Mouse (Mus musculus) NIH3T3 (cell line): Measurements from ENCODE around the gene Vegfa.

Source experiments
- DNase-seq: peaks from one replicate; pipeline ENCODE4 v3.0.0-alpha.2; 2012; ENCODE audit warnings: low read depth

The Vegfa gene

DNA sequence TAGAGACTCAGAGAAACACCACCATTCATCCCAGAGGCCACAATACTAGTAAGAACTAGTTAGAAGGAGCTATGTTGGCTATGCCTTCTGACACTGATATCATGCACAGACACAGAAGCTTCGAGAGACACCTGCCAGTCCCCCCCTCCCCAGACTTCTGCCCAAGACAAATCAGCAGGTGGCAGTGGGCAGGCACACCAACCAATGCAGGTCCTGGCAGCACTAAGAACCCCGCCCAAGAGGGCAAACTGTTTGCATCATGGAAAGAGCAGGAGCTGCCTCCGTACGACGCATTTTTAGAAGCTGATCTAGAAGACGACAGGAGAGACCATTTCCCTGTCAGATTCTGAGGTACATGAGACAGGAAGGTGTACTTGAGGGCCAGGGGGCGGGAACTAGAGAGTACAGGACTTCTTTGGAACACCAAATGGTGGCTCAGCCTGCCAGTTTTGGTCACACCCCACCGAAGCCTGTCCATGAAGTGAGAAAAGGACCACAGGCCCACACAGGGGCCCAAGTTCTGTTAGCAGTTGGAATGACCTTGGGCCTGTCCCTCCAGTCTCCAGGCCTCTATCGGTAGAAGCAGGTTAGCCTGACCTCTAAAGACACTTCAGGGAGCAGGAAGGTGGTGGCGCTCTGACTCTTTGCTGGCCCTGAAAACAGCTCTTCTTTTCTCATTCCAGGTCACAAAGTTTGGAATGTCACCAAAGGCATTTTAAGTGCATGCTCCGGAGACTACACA is 6.1 kb downstream of the Vegfa start:
- no peak for DNase-seq

DNA sequence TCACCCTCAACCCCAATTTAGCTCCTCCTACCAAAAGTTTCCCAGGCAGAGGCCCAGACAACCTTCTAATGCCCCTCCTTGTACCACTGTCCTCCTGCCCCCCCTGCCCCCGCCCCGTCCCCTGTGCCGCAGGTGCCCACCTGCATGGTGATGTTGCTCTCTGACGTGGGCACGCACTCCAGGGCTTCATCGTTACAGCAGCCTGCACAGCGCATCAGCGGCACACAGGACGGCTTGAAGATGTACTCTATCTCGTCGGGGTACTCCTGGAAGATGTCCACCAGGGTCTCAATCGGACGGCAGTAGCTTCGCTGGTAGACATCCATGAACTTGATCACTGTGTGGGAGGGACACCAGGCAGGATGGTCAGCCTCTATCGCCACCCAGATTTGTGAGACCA is 7.0 kb downstream of the Vegfa start:
- DNase-seq: no peak

DNA sequence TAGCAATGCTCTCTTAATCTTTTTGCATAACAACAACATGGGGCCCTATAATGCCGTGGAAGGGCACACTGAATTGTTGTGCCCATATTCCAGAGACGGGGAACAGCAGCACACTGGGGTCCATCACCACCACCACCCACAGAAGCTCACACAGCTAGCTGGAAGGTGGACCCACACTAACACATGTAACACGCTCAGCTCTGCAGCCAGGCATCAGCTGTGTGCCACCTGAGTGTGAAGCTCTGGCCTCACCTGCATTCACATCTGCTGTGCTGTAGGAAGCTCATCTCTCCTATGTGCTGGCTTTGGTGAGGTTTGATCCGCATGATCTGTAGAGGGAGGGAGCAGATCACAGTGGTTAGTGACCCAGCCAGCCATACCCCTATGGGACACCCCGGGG is 8.0 kb downstream of the Vegfa start:
- no peak for DNase-seq

DNA sequence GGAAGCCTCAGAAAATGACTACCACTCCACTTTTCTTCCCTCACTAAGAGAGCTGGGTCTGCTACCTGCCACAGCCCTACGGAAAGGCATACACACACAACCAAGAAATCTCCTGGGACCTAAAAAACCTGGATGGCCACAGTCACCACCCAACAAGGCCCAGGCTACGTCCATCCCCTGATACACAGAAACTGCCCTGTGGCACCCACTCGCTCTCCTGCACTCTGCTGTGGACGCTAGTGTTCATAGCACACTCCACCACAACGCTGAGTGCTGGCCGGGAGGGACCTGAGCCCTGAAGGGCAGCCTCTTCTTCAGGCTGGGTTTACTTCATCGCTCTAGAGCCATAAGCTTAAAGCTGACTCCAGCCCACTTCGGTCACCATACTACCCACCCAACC is 8.6 kb downstream of the Vegfa start:
- DNase-seq: no peak

DNA sequence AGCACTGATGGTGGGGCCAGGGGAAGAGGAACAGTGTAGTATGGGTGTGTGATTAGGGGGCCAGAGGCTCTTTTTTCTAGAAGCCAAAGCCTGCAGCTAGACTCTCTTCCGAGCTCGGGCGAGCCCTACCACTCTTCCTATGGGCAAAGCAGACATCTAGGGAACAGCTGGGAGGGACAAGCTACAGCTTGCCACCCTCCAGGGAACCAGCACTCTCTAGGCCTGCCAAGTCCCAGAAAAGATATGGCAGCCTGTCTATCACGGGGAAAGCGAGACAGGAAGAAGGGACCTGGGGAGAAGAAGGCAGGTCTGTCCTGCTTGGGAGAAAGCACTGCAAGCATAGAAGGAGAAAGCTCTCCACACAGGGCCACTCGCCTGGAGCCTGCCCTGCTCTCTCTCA is 9.2 kb downstream of the Vegfa start:
- no peak for DNase-seq

DNA sequence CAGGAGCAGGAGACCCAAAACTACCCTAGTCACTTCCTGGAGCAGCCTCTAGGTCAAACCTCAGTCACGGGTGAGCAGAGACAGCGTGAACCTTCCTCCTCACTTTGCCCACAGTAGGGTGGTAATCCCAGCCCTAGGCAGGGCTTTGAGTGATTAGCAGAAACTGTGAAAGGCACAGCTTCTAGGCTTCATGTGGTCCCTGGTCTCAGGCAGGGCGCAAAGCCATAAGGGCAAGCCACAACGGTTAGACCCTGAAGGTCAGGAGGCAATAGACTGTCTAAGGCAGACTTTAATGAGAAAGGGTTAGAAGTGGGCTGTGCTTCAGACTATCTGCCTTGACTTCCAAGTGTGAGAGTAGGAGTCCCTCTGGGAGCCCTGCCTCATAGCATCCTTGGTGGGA is 9.7 kb downstream of the Vegfa start:
- no peak for DNase-seq

DNA sequence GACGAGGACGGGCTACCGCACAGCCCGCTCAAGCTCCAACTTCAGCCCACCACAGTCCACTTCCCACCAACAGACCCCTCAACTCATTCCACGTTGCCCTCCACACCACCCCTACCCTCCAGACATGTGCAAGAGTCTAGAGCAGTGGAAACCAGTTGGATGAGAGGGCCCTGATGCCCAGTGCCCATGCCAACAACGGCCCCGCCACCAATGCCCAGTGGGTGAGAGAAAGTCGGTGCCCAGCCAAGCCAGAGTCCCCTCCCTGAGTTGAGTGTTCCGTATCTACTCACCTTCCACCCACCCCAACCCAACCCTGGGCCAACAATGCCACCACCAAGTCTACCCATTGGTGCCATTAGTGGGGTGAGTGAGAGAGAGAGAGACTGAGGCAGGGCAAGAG is 10.4 kb downstream of the Vegfa start:
- no peak for DNase-seq

DNA sequence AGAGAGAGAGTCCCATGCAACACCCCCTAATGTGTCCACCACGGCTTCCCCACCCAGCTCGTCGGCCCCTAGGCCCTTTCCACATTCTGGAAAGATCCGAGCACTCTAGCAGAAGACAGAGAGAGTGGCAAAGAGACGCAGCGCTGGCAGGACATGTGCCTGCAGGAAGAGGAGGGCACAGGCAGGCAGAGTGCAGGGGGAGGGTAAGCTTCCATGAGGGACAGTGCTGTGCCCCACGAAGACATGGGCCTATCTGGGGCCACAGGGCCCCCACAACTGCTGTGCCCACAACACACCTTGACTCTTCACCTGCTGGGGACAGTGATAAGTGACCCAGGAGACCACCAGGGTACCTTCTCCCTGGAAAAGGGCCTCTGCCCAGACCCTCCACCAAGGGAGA is 11.0 kb downstream of the Vegfa start:
- DNase-seq: no peak

DNA sequence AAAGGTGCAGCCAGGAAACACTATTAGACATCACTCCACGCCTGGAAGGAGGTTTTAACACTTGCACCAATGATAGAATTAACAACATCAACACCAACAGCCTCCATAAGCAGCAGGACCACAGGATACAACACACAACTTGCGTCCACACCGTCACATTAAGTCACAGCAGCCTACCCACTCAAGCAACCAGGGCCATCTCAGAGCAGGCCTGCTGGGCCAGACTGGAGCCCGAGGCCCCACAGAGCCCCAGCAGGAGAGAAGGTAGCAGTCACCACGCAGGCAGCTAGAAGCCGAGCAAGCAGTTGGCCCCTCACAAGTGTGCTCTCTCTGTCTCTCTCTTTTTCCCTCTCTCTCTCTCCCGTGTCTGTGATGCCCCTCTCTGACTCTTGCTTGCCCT is 11.6 kb downstream of the Vegfa start:
- DNase-seq: no peak

DNA sequence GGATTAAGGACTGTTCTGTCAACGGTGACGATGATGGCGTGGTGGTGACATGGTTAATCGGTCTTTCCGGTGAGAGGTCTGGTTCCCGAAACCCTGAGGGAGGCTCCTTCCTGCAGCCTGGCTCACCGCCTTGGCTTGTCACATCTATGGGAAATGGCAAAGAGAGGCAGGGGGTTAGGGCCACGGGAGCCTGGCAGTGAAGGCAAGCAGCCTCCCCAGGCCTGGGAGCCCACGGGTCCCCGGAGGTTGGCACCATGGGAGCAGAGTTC is 13.5 kb downstream of the Vegfa start:
- DNase-seq: no peak

DNA sequence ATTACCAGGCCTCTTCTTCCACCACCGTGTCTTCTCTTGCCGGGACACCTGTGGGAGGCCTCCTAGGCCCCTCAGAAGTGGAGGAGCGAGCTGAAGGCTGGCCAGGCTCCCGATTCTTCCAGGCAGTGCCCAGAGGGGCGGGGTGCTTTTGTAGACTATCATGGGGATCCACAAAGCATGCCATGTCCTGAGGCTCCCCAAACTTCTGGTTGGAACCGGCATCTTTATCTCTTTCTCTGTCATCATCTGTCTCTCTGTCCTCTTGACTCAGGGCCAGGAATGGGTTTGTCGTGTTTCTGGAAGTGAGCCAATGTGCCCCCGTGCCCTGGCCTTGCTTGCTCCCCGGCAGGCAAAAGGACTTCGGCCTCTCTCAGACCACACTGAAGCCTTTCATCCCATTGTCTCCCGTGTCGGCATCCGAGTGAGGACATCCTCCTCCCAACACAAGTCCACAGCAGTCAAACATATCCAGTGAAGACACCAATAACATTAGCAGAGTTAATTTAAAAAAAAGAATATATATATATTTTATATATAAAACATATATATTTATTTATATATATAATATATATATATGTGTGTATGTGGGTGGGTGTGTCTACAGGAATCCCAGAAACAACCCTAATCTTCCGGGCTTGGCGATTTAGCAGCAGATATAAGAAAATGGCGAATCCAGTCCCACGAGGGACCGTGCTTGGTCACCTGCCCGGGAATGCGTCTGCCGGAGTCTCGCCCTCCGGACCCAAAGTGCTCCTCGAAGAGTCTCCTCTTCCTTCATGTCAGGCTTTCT is 14.0 kb downstream of the Vegfa start:
- no peak for DNase-seq

DNA sequence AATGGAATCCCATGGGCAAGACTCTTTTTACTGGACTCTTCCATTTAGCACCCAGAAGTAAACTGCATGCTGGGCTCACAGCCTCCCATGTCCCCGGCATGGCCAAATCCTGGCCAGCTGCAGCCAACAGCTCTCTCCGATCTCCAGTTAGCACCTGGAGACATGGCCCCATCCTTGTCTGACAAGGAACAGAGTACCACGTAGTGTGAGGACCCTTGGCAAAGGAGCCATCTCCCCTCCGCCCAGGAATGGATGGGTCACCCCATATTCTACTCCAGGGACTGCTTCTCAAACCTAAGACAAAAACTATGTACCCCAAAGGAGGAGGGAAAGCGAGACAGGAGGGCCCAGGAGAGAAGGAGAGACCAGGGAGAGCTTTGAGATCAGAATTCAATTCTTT is 15.6 kb downstream of the Vegfa start:
- DNase-seq: no peak

DNA sequence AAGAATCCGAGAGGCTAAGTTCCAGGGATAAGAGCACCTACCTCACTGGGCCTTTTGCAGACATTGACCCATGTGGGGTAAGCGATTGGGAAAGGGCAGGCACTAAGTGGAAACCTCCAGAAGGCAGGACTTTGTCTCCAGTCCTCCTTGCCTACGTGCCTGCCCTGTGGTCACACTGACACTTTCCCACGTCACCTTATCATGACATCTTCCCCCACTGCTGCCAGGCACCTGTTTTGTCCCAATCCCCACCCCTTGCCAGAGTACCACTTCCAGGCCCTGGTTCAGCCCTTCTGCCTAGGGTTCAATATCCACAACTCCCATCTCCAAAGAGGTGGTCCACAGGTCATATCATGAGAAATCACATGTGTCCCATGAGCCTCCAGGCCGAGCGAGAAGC is 16.2 kb downstream of the Vegfa start:
- DNase-seq: no peak

DNA sequence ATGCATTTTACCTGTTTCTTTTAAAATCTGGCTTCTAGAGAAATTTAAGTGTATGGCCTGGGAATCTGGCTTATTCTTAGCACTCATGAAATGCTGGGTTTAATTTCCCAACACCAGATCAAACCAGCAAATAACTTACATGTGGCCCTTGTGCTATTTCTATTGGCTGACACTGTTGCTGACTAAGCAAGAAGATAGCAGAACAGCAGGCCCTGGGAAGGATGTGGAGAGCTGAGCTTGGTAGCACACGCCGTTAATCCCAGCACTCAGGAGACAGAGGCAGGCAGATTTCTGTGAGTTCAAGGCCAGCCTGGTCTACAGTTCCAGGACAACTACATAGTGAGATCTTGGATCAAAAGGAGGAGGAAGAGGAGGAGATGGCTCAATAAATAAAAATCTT is 17.2 kb downstream of the Vegfa start:
- DNase-seq: no peak

DNA sequence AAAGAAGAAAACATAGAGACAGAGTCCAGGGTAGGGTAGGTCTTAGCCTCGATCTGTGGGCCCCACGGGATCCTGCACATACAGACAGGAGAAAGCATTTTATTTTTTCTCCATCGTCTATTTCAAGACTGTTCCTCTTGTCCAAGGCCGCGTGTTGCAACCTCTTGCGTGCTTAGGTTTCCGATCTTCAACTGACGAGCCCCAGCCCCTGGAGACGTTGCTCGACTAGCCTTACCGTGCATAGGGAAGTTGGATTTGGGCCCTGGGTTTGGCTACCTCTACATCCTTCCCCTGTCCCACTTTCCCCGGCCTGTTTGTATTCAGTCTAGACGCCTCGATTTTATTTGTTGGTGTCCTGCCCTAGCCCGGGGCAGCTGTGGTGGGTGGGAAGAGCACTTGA is 18.6 kb downstream of the Vegfa start:
- no peak for DNase-seq

DNA sequence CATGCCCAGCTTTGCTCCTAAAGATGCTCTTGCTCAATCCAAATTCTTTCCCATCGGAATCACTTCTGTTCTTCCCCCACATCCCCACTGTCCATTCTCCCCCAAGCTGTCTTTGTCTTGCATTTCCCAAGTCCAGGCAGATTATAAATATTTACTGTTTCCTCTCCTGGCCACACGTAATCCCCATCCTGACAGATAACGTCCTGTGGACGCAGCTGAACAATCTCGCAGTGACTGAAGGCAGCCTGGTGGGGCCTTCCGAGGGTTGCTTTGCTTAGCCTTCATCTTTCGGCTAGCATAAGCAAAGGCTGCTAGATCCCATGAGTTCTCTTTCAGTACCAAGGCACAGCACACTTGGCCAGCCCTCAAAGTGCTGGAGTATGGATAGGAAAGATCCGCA is 20.0 kb downstream of the Vegfa start:
- DNase-seq: no peak

DNA sequence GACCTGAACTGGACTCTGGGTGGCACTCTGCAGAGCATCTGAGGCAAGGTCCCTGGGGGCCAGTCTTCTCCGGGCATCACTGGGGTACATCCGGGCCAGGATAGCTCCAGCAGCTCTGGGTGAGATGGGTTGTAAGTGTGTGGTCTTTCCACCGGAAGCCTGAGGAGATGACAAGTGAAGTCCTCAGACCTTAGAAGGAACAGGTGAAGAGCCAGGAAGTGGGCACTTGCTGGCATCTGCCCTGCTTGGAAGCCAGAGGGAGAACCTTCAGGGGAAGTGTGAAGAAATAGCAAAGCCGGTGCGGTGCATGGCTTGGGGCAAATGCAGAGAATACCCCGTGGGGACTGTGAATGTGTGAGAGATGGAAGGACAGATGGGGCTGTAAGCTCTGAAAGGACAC is 21.7 kb downstream of the Vegfa start:
- DNase-seq: no peak

DNA sequence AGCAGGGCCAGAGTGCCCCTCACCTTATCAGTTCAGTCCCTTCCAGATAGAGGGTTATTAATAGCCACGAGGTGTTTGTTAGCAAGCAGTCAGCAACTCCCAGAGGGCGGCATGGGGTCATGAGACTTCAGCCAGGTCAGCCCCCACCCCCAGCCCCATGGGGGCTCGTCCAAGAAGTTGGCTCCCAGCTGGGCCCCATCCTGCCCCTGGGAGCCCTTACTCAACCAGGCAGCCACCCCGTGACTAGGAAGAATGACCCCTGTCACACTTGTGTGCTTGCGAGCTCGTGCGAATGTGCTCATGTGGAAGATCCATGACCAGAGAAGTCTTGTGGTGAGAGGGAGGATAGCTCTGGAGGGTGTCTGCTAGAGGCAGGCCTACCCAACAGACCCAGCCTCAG is 23.0 kb downstream of the Vegfa start:
- no peak for DNase-seq

DNA sequence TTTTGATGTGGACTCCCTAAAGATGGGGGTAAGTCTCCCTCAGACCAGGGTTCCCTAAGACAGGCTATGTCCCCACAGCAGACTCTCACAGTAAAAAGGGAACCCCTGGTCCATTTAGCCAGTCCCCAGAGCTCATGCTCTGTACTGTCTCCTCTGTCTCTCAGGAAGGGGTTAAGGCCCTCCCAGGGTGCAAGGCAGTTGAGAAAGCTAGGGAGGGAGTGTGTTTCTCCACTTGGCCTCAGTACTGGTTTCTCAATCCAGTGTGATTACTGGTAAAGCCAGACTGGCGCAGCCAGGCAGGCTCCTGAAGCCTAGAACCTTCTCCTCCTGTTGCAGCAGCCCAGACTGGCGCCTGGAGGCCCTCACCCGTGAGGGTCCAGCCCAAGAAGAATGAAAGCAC is 26.7 kb downstream of the Vegfa start:
- peak; percentile 47 for DNase-seq

DNA sequence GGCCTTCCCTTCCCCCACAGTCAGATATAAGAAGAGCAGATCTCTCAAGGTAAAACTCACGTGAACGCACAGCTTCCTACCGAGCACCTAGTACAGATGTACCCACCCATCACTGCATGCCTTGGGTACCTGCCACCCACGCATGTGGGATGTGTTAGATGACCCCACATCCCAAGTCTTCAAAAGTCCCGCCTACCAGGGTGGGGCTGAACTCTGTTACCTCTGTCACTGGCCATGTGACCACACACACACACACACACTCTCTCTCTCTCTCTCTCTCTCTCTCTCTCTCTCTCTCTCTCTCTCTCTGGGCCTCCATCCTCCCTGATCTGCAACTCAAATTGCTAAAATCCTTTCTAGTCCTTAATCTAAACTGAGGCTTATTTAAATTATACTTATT is 27.7 kb downstream of the Vegfa start:
- no peak for DNase-seq

DNA sequence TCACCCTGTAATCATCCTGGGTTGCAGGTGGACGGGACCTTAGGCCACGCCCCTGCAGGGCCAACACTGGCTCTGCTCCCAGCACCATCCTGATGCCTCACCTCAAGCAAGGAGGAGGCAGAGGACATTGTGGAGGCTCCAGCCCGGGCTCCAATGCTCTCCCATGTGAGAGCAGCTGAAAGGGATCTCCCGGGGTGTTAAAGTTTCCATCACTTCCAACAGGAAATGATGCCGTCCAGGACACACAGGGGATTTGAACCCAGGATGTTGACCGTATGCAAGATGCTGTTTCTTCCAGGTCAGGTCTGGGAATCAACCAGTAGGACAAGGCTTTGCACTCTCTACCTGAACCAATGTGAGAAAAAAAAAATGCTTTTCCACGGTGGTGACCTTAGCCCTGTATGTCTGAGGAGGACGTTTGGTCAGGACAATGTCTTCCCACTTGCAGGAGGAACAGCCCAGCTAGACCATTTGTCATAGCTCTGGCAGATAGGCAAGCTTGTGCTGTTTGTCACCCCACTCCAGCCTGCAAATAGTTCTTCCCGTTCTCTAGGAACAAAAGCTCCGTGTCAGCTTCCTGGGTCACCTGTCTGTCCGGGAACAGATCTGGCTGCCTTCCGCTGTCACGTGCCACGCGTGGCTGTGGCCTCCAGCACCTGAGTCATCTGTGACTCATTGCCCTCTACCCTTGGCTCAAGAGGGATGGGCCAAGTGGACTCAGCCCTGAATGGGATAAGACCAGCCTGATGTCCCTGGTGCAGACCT is 28.3 kb downstream of the Vegfa start:
- peak; percentile 42 for DNase-seq

DNA sequence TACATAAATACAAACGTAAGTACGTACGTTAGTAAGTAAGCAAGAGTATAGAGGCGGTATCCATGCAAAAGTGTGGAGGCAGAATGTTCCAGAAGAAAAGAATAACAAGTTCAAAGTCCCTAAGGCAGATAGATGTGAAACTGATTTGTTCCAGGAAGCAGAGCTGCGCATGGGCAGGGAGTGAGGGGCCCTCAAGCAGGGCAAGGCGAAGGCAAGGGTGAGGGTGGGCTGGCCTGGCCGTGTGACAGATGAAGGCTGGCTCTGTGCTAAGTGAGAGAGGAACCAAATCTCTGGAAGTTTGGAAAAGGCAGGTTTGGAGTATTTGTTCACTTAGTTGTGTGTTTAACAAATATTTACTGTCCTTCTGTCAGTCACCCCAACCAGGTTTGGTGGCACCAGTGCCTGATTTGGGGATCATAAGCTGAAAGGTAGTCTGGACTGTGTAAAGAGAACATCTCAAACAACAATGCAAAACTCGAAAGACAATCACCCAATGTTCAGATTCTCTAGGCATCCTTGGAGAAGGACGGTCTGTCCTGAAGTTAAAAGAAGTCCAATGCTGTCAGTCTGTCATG is 32.7 kb downstream of the Vegfa start:
- no peak for DNase-seq

DNA sequence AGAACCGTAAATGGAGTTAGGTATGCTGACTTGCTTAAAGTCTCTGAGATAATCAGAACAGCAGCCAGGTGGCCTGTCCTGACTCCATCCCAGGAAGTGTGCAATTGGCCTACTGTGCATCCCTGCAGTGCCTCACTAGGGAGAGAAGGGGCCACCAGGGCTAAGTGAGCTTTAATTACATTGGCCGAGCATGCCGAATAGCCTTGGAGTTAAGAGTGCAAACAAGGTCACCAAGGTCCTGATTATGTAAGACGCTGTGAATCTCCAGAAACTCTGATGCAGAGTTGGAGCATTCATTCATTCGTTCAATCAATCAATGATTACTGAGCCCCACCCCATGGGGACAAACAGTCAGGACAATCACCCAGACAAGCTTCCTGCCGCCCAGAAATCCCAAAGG is 33.8 kb downstream of the Vegfa start:
- DNase-seq: no peak
